Mouse (Mus musculus) hindbrain, embryonic 15.5 days (tissue): Measurements from ENCODE around the gene Taar8a. TPM values are rescaled to one million over a fixed set of nuclear protein-coding genes. Genes with fewer than 3 reads are reported as not detected.
"Not testable (repeated sequence)": the region's sequence is repeated elsewhere in the genome, so short reads cannot be mapped to it uniquely, and the experiment has no call there.

ENCODE experiments used
- ATAC-seq: fragments of 200-750 bp; cut with Nextera tagmentation; 2 replicates; pipeline ENCODE4 v1.8.0; 2017; ENCODE audit warnings: low read depth, moderate number of reproducible peaks, moderate TSS enrichment; ENCODE audit not compliant: low FRiP score
- H3K27ac ChIP-seq: fragments of 300-500 bp; sonication (generic); replicated peaks from 2 replicates; pipeline ENCODE4 v1.5.1; 2015; ENCODE audit warnings: mild to moderate bottlenecking, inconsistent platforms
- H3K27me3 ChIP-seq: fragments of 300-500 bp; sonication (generic); 2 replicates; pipeline ENCODE4 v1.6.1; 2015; ENCODE audit warnings: control low read depth, inconsistent platforms
- H3K36me3 ChIP-seq: fragments of 300-500 bp; sonication (generic); 2 replicates; pipeline ENCODE4 v1.6.1; 2015; ENCODE audit warnings: control low read depth, inconsistent platforms
- H3K4me1 ChIP-seq: fragments of 300-500 bp; sonication (generic); replicated peaks from 2 replicates; pipeline ENCODE4 v1.6.1; 2015; ENCODE audit warnings: control low read depth, inconsistent platforms
- H3K4me2 ChIP-seq: fragments of 300-500 bp; sonication (generic); 2 replicates; pipeline ENCODE4 v1.6.1; 2015; ENCODE audit warnings: moderate library complexity, mild to moderate bottlenecking, inconsistent platforms
- H3K4me3 ChIP-seq: fragments of 300-500 bp; sonication (generic); 2 replicates; pipeline ENCODE4 v1.5.1; 2015; ENCODE audit warnings: mild to moderate bottlenecking, inconsistent platforms
- H3K9ac ChIP-seq: fragments of 300-500 bp; sonication (generic); 2 replicates; pipeline ENCODE4 v1.6.1; 2015; ENCODE audit warnings: inconsistent platforms
- H3K9me3 ChIP-seq: fragments of 300-500 bp; sonication (generic); 2 replicates; pipeline ENCODE4 v1.6.1; 2016; ENCODE audit warnings: control low read depth, inconsistent platforms
- WGBS: fragments of 180-500 bp; shearing (Covaris S2); methylation state at CpG from one replicate; pipeline ENCODE4 v1.1.7; 2015; 5-methylcytosine and 5-hydroxymethylcytosine counted together
- polyA plus RNA-seq: library from polyadenylated mRNA; unstranded; fragments of >200 nt; fragmentation: Nextera tagmentation; extraction: Ambion mirVana; gene quantifications from 2 replicates; pipeline ENCODE4 v1.2.1, GENCODE M21; 2015

Gene Taar8a
- polyA plus RNA-seq, 1 experiment from 2014 or later: not detected

DNA sequence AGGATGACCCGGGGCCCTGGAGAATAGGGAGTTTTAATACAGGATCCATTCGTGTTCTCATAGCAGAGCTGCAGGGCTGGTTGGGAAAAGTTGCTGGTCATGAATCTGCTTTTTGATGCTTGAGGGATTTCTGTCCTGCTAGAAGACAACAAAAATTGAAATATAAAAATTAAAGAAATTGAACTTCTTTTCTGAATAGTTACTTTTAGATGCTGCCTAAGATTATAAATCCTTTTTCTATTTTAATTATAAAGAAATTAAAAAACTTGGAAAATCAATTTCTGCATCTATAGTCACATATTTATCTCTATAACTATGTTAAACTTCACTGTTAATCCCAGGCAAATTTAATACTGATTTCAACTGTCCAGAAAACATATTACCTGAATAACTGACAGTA is 15.9 kb downstream of the Taar8a start, which contains the start of gene Taar8b:
Gene Taar8b (minus strand): TSS at position 101 of the 400 bp plus-strand sequence.
- no peaks in the 10 kb centered on the region for H3K9me3 ChIP-seq
- H3K27ac ChIP-seq: no peak within 1 kb of the TSS
- no peaks in the 10 kb centered on the region for H3K27me3 ChIP-seq
- no peak within 1 kb of the TSS for H3K4me2 ChIP-seq
- ATAC-seq: no peak
- H3K9ac ChIP-seq: no peak within 1 kb of the TSS
- no peak within 1 kb of the TSS for H3K4me3 ChIP-seq
- 71% methylated on average over 2 of the region's 2 CpGs for WGBS
- H3K36me3 ChIP-seq: no peaks in the 10 kb centered on the region
- no peaks in the 10 kb centered on the region for H3K4me1 ChIP-seq

DNA sequence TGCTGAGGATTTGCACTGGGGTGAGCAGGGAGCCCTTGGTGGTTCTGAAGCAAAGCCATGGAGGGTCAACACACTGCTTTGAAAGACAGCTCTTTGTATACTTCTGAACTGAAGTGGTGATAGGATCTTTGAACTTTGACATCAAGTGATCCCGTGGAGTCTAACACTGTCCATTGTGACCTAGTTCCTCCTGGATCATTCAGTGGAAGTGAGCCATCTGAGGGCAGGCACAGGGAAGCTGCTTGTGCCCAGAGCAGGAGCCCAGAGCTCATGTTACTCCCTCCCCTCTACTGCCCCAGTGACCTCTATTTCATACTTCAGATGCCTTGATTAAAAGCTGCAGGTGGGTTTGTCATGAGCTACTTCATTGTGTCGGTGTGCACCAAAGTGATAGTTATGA is 20.7 kb downstream of the Taar8a start:
- H3K27ac ChIP-seq, H3K4me1 ChIP-seq, H3K9ac ChIP-seq, H3K4me3 ChIP-seq, H3K9me3 ChIP-seq, H3K27me3 ChIP-seq, H3K36me3 ChIP-seq, ATAC-seq, H3K4me2 ChIP-seq: not testable (repeated sequence)
- WGBS: 70% methylated on average over 2 of the region's 2 CpGs

DNA sequence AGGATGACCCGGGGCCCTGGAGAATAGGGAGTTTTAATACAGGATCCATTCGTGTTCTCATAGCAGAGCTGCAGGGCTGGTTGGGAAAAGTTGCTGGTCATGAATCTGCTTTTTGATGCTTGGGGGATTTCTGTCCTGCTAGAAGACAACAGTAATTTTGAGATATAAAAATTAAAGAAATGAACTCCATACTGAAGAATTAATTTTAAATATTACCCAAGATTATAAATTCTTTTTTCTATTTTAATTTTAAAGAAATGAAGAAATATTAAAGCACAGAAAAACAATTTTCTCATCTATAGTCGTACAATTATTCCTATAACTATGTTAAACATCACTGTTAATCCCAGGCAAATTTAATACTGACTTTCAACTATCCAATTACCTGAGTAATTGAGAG is 25.5 kb downstream of the Taar8a start, which contains the start of gene Taar8c:
Gene Taar8c (minus strand): TSS at position 101 of the 400 bp plus-strand sequence.
- not testable (repeated sequence) for H3K9ac ChIP-seq, H3K27me3 ChIP-seq, H3K4me3 ChIP-seq, H3K4me1 ChIP-seq, H3K4me2 ChIP-seq, ATAC-seq, H3K9me3 ChIP-seq, H3K27ac ChIP-seq, H3K36me3 ChIP-seq
- 90% methylated on average over 1 of the region's 3 CpGs for WGBS

DNA sequence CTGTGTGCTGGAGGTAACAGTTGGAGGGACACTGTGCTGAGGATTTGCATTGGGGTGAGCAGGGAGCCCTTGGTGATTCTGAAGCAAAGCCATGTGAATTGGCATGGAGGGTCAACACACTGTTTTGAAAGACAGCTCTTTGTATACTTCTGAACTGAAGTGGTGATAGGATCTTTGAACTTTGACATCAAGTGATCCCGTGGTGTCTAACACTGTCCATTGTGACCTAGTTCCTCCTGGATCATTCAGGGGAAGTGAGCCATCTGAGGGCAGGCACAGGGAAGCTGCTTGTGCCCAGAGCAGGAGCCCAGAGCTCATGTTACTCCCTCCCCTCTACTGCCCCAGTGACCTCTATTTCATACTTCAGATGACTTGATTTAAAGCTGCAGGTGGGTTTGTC is 27.0 kb downstream of the Taar8a start:
- H3K27me3 ChIP-seq, H3K27ac ChIP-seq, ATAC-seq, H3K9ac ChIP-seq, H3K36me3 ChIP-seq, H3K4me3 ChIP-seq, H3K4me1 ChIP-seq, H3K4me2 ChIP-seq, H3K9me3 ChIP-seq: not testable (repeated sequence)
- WGBS: 63% methylated on average over 1 of the region's 1 CpGs

GRCm38 (mm10) chr10:24107747-24108146 is 31.4 kb downstream of the Taar8a start:
- Histone ChIP-seq H3K27ac (no peak overlapping the region), H3K4me1 (no peaks in the 10 kb centered on the region), H3K27me3 (no peaks in the 10 kb centered on the region), H3K36me3 (no peaks in the 10 kb centered on the region), H3K4me3 (no peak overlapping the region), H3K4me2 (no peak overlapping the region), H3K9ac (no peak overlapping the region), H3K9me3 (no peaks in the 10 kb centered on the region)
- 76% methylated on average over 5 of the region's 5 CpGs for WGBS
- ATAC-seq: no peak

GRCm38 (mm10) chr10:24108236-24108635 is 31.9 kb downstream of the Taar8a start:
- ATAC-seq: no peak
- no peaks in the 10 kb centered on the region for H3K9me3 ChIP-seq
- WGBS: 67% methylated on average over 3 of the region's 3 CpGs
- no peak overlapping the region for H3K4me2 ChIP-seq
- no peak overlapping the region for H3K9ac ChIP-seq
- no peaks in the 10 kb centered on the region for H3K36me3 ChIP-seq
- H3K27me3 ChIP-seq: no peaks in the 10 kb centered on the region
- H3K4me3 ChIP-seq: no peak overlapping the region
- H3K27ac ChIP-seq: no peak overlapping the region
- H3K4me1 ChIP-seq: no peaks in the 10 kb centered on the region

GRCm38 (mm10) chr10:24109434-24109833 is 33.1 kb downstream of the Taar8a start, which contains the start of gene Taar9:
Gene Taar9, minus strand, starts transcription at chr10:24109534.
- H3K9me3 ChIP-seq, H3K4me3 ChIP-seq, H3K27ac ChIP-seq, H3K9ac ChIP-seq, H3K36me3 ChIP-seq, H3K27me3 ChIP-seq, ATAC-seq, H3K4me1 ChIP-seq, H3K4me2 ChIP-seq: not testable (repeated sequence)
- WGBS: 85% methylated on average over 8 of the region's 8 CpGs

GRCm38 (mm10) chr10:24111116-24111778 is 34.9 kb downstream of the Taar8a start:
- Histone ChIP-seq H3K4me3 (no peak overlapping the region), H3K27me3 (no peaks in the 10 kb centered on the region), H3K27ac (no peak overlapping the region), H3K9me3 (0 out of 2 replicates have a peak, but pooled peaks cover 4% of the 10 kb centered on the region), H3K36me3 (no peaks in the 10 kb centered on the region), H3K9ac (no peak overlapping the region), H3K4me2 (no peak overlapping the region), H3K4me1 (no peaks in the 10 kb centered on the region)
- ATAC-seq: no peak
- WGBS: 56% methylated on average over 6 of the region's 6 CpGs

Other genes with a start within 250 kb of the Taar8a start
- 0.14 TPM in 1 of 2 replicates, not detected in the other for gene Vnn3, start 225.0 kb upstream of the Taar8a start, polyA plus RNA-seq
- 0.18 and 0.43 TPM in 2 replicates for gene Vnn1, start 181.8 kb upstream of the Taar8a start, polyA plus RNA-seq
- not detected in 2 replicates for gene Taar1, start 156.1 kb upstream of the Taar8a start, polyA plus RNA-seq
- gene Taar2, start 137.9 kb upstream of the Taar8a start, polyA plus RNA-seq: 0.16 TPM in 1 of 2 replicates, not detected in the other
- not detected in 2 replicates for gene Taar3, start 126.9 kb upstream of the Taar8a start, polyA plus RNA-seq
- not detected in 2 replicates for gene Taar4, start 116.0 kb upstream of the Taar8a start, polyA plus RNA-seq
- gene Taar5, start 105.8 kb upstream of the Taar8a start, polyA plus RNA-seq: not detected in 2 replicates
- gene Taar6, start 90.9 kb upstream of the Taar8a start, polyA plus RNA-seq: not detected in 2 replicates
- not detected in 2 replicates for gene Taar7a, start 83.0 kb upstream of the Taar8a start, polyA plus RNA-seq
- not detected in 2 replicates for gene Taar7b, start 76.6 kb upstream of the Taar8a start, polyA plus RNA-seq
- not detected in 2 replicates for gene Taar7d, start 49.3 kb upstream of the Taar8a start, polyA plus RNA-seq
- not detected in 2 replicates for gene Taar7e, start 38.9 kb upstream of the Taar8a start, polyA plus RNA-seq
- not detected in 2 replicates for gene Taar7f, start 27.0 kb upstream of the Taar8a start, polyA plus RNA-seq
- not detected in 2 replicates for gene Taar8b, start 15.8 kb downstream of the Taar8a start, polyA plus RNA-seq
- not detected in 2 replicates for gene Taar8c, start 25.4 kb downstream of the Taar8a start, polyA plus RNA-seq
- not detected in 2 replicates for gene Taar9, start 33.0 kb downstream of the Taar8a start, polyA plus RNA-seq
- 296 and 313 TPM in 2 replicates for gene Stx7, start 72.8 kb downstream of the Taar8a start, polyA plus RNA-seq
- 6.8 TPM in 2 replicates for gene Moxd1, start 147.0 kb downstream of the Taar8a start, polyA plus RNA-seq